Mouse (Mus musculus) A20 (cell line): ENCODE measurements around the gene Pomc.
"Not testable (repeated sequence)": the region's sequence is repeated elsewhere in the genome, so short reads cannot be mapped to it uniquely, and the experiment has no call there.

Experiments used
- DNase-seq: peaks from one replicate; pipeline ENCODE4 v3.0.0-alpha.2; 2011; ENCODE audit warnings: low read depth, low spot score

The Pomc gene

DNA sequence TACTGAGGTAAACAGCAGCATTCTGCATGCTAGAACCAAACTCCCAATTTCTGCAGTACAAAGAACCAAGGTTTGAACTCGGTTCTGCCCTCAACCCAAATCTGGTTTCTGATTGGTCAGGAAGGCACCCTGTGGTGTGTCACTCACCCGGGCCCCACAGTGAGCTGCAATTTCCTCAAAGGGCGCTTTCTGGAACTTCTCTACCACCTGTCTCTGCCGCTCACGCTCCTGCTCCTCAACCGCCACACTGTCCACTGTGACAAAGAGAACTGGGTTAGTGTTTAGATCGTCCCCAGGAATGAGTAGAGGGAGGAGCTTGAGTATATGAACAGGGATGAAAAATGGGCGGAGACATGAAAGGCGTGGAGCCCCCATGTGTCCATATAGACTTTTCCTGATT lies 13.6 kb downstream of the Pomc start:
- DNase-seq, result peak; percentile 65

- DNase-seq, result not testable (repeated sequence)
These were observed 18.4 kb downstream of the Pomc start for GRCm38 (mm10) chr12:3973169-3973568.

- DNase-seq, result no peak
These were observed 26.2 kb downstream of the Pomc start for GRCm38 (mm10) chr12:3980991-3981349.

GRCm38 (mm10) chr12:3981350-3982131 lies 26.8 kb downstream of the Pomc start:
- DNase-seq, result peak; percentile 86

DNA sequence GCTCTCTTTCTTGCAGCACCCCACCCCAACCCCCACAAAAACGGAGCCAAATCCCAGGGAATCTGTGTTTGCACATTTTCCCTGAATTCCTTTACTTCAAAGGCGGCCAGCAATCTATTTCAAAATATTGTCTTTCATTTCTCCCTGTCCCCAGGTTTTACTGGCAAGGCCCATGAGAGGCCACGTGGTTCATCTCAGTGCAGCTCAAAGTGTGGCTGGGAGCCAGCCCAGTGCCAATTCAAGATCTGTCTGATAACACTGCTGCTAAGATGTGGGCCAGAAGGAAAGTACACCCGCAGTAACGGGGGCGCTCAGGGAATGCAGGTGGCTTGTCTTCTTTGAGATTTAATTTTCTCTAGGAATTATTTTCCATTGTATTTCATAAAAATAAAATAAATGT lies 27.5 kb downstream of the Pomc start:
- no peak for DNase-seq

DNA sequence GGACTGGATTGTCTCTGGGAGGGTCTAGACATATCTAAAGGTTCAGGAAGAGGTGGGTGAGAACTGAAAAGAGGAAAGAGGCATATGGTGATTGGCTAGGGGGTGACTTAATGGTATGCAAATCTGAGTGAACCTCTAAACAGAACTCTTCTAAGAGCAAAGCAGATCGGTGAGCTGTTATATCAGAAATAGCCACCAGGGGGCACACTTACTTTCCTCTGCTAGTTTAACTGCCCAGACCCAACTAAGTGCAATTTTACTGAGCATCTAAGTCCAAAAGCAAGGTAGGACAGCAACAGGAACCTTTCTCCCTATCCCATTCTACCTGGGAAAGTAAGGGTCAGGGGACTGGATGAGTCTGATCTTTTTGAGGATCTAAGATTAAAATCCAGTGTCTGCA lies 29.0 kb downstream of the Pomc start:
- DNase-seq, result peak; percentile 86

DNA sequence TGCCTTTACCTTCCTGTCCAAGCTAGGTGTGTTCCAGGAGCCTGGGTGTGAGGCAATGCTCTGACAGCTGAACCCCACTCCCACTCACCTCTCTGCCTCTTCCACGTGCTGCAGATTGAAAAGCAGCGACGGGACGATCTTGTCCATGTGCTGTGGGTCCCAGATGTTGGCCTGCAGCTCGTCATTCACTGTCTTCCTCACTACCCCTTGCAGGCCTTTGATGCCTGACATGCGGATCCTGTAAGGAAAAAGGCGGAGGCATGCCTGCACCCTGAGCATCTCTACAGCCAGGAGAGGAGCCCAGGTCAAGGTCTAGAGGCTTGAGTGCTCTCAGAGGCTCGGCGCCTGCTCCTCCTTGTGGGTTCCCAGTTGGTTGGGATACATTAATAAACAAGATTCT lies 29.7 kb downstream of the Pomc start:
- no peak for DNase-seq

- peak; percentile 48 for DNase-seq
These were observed 35.2 kb downstream of the Pomc start for GRCm38 (mm10) chr12:3989943-3990342.

DNA sequence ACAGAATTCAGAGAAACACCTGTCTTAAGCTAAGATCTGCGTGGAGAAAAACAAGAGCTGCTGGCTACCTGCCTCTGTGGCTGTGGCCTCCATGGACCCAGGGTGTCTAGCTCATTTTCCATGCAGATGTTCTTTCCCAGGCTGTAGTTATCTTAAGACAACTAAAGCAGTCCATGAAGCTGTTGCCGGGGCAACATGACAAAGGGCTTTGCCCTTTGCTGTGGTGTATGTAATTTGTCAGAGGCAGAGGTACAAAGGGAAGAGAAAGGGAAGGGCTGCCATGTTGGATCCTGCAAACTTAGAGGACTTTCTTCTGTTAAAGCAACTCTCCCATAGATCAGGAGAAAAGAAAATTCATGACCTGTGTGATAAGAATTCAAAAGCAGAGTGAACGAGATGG lies 36.3 kb downstream of the Pomc start:
- DNase-seq, result no peak

- no peak for DNase-seq
These were observed 42.0 kb downstream of the Pomc start for GRCm38 (mm10) chr12:3996749-3997148.

DNA sequence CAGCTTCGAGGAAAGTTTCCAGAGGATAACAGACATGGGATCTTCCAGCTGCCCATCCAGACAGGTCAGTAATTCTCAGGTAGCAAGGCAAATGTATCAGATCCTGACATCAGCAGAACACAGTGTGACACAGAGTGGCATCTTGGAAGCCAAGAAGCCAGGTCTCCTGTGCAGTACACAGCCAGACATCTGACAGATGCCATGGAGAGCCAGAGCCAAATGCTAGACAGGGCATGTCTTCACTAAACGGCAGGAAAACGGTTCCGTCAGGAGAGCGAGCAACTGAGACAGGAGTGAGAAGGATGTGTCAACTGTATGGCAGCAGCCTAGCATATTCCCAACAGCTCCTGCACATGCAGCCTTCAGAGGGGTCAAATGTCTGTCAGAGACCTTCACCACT lies 45.7 kb downstream of the Pomc start:
- no peak for DNase-seq

DNA sequence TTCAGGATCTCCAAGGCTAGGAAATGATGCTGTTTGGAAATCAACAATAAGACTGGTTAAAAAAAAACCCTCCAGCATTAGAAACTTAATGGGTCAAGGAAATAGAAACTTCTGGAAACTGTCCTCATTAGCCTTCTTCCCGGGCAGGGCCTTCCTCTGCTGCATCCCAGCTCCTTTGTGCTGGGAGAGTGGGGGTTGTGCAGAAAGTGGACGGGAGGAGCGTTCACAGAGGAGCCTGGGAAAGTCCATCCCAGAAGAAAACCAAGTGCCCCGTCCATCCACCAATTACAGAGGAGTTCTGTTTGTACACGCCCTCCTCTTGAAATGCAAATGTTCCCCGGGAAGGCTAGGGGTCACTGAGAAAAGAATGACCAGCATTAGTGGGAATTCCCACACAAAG lies 49.9 kb downstream of the Pomc start:
- DNase-seq, result no peak

DNA sequence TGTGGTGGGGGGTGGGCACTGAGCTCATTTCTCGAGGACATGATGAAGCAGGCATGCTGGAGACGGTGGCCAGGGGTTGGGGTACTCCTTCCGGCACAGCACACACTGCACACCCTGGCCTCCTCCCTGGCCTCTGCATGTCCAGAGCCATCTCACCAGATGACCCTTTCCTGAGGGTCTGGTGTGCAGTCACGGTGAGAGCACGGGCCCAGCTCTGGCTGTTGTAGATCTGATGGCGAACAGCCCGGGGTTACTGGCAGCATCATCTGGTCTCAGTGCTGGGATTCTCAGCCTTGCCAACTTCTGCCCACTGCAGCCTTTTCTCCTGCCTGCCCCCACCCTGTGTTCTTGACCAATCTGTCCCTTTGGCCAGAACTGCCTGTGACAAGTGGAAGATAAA lies 51.3 kb downstream of the Pomc start:
- DNase-seq, result no peak

DNA sequence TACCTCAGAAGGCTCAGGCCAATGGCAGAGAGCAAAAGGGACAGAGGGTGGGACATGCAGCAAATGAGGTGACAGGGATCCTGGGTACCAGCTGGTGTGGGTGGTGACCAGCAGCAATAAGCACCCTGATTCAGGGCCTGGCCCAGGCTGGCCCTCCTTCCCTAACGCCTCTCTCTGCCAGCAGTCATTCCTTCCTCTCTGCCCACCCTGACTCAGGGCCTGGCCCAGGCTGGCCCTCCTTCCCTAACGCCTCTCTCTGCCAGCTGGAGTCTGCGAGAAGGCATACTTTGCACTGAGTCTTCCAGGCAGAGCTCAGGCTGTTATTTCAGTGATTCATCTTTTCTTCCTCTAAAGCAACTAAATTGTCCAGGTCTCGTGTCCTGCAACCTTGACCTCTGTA lies 52.4 kb downstream of the Pomc start:
- DNase-seq, result no peak

DNA sequence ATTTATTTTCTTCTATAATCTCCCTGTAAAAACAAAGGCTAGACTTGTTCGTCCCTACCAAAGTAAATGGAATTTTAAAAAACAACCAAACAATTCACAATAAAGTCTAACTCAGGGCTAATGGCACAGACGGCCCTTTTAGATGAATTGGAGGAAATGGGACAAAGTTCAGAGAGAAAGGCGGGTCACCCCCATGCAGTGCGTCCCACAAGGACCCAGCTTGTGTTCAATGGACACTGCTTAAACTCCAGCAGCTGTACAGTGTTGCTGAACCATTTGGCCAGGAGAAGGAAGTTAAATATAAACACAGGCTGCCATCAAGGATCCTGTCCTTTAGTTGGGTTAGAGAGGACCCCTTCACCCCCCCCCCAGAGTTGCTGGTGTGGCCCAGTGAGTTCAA lies 53.0 kb downstream of the Pomc start:
- no peak for DNase-seq

- no peak for DNase-seq
These were observed 54.0 kb downstream of the Pomc start for GRCm38 (mm10) chr12:4008731-4009130.
